Mouse (Mus musculus) heart, postnatal 36 days (tissue): Measurements from ENCODE around the gene Hoxb1. TPM values are rescaled to one million over a fixed set of nuclear protein-coding genes. Genes with fewer than 3 reads are reported as not detected.

Experiments used
- DNase-seq, 2 experiments: peaks; one replicate each; pipeline ENCODE4 v3.0.0; 2021 to 2022
- intact Hi-C: fragments of 180-260 bp; cut with DNase I; formaldehyde crosslinking; loops from one replicate; pipeline ENCODE4 v1.15.1; 2025
- total RNA-seq, 2 experiments: library from RNA; stranded (reverse); gene quantifications; 2 replicates each; pipeline ENCODE4 v1.2.3; 2021

Gene Hoxb1
- total RNA-seq, 2 experiments from 2014 or later = not detected

DNA sequence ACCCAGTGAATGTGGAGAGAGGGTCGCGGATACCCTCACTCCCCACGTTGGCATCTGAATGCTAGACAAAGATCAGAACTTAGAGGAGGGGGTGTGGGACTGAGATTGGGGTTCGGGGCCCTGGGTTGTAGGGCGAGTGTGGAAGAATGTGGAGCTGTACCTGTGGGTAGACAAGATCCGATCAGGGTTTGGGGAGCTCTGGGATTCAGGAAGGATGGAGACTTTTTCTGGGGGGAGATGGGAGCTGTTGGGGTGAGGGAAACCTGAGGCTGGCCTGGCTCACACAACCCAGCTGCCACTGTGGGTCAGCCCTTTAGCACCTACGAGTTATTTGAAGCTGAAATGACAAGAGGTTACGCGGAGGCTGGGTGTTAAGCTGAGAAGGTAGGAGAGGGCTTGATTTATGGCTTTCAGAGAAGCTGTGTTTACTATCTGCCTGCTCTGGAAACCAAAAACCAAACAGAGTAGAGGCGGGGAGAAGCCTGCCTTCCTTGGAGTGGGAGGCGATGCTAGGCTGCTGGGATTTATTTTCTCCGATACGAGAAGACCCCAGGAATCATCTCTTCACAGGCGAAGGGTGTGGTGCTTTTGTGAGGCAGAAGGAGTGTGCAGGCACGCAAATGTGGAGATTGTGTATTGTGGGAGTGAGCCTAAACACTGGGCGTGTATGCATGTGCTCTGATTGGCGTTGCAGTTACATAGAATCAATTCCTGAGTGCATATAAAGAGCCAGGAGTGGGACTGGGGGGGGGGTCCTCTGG is 32.1 kb upstream of the Hoxb1 start:
- intact Hi-C loops = no loop called here
- no peak for DNase-seq

DNA sequence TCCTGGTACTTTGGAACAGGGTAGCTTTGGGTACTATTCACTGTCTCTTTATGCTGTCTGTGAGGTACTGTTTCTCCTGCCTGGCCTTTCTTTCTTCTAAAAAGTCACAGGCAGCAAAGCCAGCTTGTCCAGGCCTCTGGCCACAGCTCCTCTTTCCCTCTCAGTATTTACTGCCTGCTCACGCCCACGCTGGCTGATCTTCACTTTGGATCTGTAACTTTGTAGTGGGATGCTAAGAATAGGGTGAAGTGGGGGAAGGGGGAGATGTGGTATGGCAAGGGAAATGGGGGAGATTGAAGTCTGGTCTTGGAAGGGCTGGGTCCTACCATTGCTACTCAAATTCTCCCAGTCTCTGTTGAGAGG is 31.6 kb upstream of the Hoxb1 start:
- intact Hi-C loops = no loop called here
- no peak for DNase-seq

DNA sequence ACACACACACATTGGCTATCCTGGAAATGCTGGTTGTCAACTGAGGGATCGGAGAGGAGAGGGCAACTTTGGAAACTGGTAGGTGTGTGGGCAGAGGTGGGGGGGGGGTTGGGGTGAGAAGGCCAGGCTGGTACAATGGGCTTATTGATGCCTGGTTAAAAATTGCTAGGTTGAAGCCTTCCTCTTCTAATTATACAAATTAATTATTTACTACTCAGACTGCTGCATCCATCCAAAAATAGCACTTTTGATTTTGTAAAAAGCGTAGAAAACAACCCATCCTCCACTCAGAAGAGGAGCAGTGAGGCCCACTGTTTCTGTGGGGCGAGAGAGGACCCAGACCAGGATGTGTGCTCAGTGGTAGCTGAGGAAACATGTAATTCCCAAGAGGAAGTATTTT is 30.6 kb upstream of the Hoxb1 start:
- intact Hi-C loops = no loop called here
- DNase-seq = no peak

DNA sequence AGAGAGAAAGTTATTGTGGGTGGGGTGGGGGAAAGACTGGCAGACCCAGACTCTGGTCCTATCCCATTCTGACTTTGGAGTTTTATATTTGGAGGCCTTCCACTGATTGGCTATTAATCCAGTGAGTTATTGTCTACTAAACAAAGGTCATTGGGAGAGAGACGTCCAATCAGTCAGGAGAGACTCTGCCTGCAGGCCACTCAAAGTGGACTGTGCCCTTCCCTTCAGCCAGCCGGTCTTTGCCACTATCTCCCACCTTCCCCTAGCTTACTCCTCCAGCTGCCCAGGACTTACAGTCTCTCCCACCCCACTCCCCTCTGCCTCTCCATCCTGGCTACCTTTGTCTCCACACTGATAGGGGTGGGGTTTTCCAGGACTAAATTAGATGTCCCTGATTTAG is 29.0 kb upstream of the Hoxb1 start:
- intact Hi-C loops = no loop called here

DNA sequence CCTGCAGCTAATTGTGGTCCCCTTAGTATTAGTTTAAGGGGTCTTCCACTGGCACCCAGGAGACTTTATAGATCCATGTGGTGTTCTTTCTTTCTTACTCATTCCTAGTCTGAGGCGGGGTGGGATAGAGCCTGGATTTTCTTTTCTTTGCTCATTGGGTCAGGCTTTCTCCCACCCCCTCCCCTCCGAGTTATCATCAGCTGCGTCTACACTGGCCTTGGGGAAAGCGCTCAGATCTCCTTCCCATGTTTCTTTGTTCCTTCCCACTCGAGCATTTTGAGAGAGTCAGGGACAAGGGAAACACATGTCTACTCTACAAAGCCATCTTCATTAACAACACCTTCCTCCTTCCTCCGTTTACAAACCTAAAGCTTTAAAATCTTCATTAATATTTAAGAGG is 28.5 kb upstream of the Hoxb1 start:
- intact Hi-C loops = no loop called here
- no peak for DNase-seq

More for the DNA sequence above, 29.0 kb upstream of the Hoxb1 start:
- DNase-seq = no peak

DNA sequence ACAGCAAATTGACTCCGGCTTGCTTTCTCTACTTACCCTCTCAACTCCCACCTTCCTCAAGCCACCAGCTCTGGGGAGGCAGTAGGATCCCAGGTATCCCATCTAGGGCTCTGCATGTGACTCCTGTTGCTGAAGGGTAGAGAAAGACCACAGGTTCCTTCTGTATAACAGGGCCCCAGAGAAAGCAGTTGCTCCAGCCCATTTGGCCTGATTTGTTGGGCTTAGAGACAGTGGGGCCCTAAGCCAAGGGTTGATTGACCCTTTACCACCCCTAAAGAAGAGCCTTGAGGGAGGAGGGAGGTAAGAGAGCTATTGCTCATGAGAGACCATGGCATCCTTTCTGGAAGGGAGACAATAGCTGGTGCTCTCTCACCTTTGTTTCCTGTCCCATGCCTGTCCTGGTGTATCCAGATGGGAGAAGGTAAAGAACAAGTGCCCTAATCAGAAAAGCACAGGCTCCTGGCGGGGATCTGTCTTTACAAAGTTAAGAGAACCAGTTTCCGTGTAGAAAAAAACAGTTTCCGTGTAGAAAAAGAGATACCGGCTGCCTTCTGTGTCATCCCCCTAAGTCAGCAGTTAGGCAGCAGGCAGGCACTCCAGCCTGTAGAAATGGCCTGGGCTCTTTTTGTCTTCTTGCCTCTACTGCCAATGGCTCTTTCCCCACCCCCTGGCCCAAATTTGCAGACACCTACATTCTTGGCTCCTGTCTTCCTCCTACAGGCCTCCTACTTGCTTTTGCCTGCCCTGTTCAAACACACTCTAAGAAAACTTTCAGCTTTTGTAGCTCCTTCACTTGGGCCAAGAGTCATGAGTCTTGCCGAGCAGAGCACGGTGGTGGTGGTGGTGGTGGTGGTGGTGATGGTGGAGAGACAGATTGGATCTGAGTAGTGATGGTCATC is 26.3 kb upstream of the Hoxb1 start:
- no peak for DNase-seq
- intact Hi-C loops = no loop called here

DNA sequence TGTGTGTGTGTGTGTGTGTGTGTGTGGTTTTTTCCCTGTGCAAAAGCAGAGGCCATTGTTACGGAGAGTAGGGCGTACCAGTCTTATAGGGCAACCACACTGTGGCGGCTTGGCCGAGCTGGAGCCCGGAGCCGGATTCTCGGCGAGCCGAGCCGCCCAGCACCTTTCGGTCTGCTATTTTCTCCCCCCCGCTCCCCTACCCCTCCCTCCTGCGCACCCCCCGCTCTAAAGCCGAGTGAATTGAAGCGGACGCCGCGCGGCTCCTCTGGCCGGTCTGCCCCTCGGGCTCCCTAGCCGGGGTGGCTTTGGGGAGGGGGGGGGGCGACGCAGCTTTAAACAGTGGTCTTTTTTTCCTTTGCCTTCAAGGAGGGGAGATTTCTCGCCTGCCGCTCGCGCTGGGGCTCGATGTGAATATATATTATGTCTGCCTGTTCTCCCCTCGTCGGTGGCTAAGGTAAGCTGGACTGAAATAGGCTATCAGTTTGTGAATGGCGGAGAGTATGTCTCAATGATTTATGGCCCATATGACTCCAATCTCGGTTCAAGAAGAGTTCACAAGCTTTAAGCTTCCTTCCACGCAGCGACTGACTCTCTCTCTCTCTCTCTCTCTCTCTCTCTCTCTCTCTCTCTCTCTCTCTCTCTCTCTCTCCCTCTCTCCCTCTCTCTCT is 24.7 kb upstream of the Hoxb1 start:
- no peak for DNase-seq
- intact Hi-C loops = no loop called here

DNA sequence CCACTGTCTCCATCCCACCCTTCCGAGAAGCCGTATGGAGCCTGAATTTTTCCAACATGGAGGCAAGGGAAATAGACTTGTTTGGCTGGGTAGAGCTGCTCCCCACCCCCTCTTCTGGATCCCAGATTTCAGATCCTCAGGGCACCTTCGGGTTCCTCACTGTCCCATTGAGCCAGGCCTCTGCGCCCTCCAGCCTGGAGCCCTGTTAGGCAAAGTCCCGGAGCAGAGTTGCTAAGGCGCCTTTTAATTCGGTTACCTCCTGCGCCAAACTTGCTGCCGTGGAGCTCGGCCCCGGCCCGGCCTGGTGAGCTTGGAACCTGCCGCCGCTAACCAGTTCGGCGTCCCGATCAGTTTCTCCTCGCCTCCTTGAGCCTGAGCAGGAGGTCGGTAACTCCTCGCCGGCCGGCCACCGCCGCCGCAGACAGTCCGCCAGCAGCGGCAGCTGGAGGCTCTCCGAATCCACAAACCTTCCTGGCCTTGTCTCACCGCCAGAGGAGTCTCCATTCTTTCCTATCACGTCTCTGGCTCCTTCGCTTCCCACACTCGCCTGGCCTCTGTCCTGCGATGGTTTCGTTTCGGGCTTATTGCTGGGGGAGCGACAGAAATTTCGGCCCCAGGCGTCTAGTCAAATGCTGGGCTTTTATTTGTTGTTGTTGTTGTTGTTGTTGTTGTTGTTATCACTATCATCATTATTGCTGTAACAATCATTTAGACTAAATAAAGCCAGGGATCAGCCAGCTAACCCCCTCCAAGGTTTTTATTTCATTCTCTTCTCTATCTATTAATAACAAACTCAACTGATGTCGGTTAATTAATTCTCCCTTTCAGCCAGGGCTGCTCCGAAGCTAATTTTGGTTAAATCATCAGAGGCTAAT is 23.6 kb upstream of the Hoxb1 start:
- intact Hi-C loops = no loop called here

DNA sequence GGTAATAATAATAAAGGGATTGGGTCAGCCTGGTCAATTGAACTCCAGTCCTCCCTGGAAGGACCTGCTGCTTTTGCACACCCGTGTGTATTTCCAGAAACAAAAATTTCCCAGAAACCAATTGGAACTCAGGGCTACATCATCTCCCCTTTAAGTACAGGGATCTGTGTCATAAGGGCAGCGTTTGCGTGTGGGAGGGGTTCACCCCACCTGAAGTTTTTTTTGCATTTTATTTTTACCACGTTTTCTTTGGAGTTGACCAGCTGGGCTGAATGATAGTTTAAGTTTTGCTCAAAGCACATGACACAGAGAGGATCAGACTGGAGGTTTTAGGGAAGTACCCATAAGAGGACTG is 23.0 kb upstream of the Hoxb1 start:
- intact Hi-C loops = no loop called here
- DNase-seq = no peak

More for the DNA sequence above, 23.6 kb upstream of the Hoxb1 start:
- DNase-seq = peak; percentile 46 to 57

DNA sequence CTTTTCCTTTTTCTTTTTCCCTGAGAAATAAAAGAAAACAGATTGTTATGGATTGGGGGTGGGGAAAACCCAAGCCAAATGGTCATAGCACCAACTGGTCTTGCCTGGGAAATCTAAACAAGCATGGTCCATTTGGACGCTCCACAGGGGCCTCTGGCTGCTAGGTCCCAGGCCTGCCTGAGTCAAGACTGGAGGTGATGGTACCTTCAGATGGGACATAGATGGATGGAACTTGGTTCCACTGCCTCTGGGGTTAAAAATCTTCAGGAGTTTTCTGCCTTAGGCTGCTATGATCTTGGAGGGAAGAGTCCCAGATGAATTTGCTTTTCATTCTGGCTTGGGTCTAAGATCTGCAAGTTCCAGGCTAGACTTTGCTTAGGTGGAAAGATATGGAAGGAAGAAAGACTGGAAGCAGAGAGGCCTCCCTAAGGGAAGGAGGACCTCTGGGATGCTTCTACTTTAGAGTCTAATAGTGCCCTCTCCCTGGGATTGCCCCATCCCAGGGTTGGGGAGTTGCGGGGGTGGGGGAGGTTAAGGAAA is 22.3 kb upstream of the Hoxb1 start:
- intact Hi-C loops = no loop called here
- no peak for DNase-seq

DNA sequence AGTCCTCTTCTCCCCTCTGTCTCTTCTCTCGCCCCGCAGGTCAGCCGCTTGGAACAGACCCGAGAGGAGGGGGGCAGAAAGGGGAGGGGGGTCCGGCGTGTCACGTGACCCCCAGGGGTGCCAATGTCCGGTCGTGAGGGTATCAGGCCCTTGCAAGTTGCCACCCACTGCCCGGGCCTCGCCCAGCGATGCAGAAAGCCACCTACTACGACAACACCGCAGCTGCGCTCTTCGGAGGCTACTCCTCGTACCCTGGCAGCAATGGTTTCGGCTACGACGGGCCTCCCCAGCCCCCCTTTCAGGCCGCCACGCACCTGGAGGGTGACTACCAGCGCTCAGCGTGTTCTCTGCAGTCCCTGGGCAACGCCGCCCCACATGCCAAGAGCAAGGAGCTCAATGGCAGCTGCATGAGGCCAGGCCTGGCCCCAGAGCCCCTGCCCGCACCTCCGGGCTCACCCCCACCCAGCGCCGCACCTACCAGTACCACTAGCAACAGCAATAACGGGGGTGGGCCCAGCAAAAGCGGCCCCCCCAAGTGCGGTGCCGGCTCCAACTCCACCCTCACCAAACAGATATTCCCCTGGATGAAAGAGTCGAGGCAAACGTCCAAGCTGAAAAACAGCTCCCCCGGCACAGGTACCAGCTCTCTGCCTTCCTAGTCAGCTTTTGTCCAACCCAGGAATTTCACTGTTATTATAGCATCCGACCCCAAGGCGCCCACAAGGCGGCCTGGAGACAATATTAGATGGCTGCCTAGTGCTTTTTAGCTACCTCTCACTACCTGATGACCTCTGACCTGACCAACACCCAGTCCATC is 21.3 kb upstream of the Hoxb1 start:
- DNase-seq = no peak
- intact Hi-C loops = no loop called here

DNA sequence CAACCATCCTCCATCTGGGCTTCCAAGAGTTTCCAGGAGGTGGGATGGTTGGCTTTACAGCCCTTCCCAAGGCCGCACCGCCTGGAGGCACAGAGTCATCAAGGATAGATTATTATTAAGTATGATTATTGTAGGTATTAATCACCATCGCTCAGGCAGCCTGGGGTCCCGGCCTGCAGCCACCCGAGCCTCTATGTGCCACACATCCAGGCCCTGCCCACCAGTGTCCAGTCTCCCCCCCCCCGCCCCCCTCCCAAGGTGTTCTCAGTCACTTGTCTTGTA is 20.7 kb upstream of the Hoxb1 start:
- intact Hi-C loops = no loop called here
- DNase-seq = no peak

DNA sequence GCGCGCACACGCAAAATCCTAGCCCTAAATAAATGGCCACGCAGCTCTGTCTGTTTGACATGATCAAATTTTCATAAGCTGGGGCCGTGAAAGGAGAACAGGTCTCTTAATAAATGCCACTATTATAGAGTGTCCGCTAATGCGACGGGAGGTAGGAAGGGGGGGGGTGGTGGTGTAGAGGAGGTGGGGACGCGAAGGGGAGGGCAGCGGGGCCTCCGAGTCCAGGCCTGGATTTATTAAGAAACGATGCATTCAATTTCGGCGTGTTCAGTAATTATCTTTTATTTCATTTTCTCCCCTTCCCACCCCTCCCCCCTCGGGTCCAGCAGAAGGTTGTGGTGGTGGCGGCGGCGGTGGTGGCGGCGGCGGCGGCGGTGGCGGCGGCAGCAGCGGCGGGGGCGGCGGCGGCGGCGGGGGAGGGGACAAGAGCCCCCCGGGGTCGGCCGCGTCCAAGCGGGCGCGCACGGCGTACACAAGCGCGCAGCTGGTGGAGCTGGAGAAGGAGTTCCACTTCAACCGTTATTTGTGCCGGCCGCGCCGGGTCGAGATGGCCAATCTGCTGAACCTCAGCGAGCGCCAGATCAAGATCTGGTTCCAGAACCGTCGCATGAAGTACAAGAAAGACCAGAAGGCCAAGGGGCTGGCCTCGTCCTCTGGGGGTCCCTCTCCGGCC is 20.2 kb upstream of the Hoxb1 start:
- no peak for DNase-seq
- intact Hi-C loops = no loop called here

DNA sequence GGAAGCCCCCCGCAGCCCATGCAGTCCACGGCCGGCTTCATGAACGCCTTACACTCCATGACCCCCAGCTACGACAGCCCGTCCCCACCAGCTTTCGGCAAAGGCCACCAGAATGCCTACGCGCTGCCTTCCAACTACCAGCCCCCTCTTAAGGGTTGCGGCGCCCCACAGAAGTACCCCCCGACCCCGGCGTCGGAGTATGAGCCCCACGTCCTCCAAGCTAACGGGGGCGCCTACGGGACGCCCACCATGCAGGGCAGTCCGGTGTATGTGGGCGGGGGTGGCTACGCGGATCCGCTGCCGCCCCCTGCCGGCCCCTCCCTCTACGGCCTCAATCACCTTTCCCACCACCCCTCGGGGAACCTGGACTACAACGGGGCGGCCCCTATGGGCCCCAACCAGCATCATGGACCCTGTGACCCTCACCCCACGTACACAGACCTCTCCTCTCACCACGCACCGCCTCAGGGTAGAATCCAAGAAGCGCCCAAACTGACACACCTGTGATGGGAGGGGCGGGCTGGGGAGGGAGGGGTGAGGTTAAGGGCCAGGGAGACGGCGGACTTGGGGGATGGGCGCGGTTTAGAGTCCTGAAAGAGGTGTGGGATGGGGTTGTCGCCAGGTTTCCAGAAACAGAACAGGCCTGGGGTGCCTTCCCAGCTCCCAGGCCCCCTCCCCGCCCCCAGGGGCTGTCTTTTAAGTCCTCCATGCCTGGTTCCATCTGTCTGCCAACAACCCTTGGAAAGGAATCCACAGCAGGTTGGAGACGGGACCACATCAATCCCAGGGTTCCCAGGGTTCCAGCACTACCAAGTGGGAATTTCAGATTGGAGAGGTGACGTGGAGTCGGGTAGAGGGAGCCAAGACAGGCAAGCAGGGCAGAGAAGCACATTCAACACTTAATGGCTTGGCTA is 19.4 kb upstream of the Hoxb1 start:
- intact Hi-C loops = no loop called here
- DNase-seq = no peak

DNA sequence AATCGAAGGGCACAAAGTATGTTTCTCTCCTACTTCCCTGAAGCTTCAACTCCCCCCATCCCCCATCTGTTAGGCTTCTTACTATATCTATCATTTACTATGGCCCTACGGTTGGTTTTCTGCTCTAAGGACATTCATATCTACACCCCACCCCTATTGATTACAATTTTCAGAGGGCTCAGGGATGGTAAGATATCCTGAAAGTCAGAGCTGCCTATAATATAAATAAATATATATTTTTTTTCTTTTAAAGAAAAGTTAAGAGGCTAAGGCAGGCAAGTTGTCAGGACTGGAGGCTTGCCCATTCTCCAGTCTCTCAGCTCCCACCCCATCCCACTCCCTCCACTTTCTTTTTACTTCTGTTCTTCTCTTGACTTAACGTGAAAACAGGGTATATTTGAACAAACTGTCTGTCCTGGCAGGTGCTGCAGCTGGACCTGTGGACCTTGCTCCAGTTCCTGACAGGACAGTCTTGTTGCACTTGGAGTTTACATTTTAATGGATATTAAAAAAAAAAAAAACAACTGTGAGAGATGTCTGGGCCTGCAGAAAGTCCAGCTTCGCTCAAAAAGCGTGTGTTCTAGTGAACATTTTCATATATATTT is 18.5 kb upstream of the Hoxb1 start:
- DNase-seq = no peak
- intact Hi-C loops = no loop called here

DNA sequence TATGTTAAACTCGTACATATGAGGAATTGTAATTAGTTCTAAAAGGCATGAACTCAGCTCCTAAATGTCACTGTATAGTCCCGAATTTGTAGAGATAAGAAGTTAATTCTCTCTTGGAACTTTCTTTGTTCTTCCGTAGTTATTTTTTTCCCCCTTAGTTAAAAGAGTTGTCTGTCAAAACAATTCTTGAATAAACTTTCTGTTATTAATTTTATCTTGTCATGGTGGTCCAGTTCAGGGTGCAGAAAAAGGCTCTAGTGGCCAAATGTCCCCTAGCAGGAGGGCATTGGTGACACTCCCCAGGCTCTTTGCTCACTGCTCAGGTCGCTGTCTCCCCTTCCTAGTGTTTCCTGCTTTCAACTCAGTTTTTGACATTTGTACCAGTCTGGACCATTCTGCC is 17.8 kb upstream of the Hoxb1 start:
- intact Hi-C loops = no loop called here
- DNase-seq = no peak

DNA sequence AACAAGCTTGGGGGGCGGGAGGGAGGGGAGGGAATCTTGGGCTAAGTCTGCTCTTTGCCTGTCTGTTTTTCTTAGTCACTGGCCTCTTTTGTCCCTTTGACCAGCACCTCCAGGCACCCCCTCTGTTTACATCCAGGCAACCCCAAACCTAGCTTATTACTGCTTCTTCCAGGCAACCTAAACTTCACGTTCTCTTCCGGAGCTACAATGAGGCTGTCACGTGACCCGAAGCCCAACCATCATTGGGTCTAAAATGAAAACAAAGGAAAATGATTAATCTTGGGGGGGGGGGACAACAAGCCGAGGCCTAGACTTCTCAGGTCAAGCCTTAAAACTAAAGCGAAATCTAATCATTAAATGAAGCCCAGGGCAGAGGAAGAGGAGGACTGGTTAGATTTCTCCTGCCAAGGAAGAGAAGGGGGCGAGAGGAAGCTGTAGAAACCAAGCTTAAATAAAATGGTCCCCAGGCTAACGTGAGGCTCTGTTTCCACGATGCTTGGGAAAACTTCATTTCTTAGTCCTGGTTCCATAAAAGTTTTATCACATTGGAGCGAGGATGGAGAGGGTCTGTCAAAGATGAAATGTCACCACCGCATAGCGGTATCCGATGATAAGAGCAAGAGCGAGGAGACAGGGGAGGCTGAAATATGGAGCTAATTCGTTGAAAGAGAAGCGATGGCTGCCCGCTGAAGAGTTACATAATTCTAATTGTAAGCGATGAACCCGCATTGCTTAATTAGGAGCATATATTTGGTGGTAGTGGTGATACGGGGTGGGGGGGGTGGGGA is 17.2 kb upstream of the Hoxb1 start:
- DNase-seq = no peak
- intact Hi-C loops = no loop called here
